Mouse (Mus musculus): ENCODE measurements around the gene Hmg20a. TPM values are rescaled to one million over a fixed set of nuclear protein-coding genes. Genes with fewer than 3 reads are reported as not detected.
A peak's percentile ranks its signal among the peaks of the same experiment; 100 is the strongest.

The Hmg20a gene
- total RNA-seq, 2 experiments from 2014 or later = 39.6 to 43.0 TPM

DNA sequence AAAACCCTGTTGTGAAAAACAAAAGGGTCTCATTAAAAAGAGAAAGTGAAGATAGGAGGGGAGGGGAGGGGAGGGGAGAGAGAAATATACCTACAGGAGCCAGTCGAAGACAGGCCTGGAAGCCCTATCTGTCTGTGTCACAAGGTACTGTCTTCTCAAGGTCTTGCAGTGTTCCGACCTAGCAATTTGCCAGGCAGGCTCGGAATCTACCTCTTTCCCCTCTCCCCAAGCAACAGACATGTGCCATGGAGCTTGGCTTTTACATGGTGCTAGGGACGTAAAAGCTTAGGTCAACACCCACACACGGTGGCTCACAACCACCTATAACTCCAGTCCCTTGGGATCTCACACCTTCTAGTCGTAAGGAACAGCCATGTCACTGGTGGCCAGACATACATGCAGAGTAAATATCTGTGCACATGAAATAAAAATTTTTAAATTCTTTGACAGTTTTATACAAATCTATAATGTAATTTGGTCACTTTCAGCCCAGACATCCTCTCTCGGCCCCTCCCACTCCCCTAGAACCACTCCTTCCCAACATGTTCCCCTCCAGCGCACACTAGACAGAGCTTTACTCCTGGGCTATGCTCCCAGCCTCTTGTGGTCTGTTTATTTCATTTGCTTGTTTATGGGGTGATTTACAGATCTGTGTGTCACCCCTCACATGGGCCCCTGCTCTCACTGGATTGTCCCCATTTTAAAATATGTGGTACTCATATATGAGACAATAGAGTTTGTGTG lies 81.1 kb downstream of the Hmg20a start:
- no peak for DNase-seq

DNA sequence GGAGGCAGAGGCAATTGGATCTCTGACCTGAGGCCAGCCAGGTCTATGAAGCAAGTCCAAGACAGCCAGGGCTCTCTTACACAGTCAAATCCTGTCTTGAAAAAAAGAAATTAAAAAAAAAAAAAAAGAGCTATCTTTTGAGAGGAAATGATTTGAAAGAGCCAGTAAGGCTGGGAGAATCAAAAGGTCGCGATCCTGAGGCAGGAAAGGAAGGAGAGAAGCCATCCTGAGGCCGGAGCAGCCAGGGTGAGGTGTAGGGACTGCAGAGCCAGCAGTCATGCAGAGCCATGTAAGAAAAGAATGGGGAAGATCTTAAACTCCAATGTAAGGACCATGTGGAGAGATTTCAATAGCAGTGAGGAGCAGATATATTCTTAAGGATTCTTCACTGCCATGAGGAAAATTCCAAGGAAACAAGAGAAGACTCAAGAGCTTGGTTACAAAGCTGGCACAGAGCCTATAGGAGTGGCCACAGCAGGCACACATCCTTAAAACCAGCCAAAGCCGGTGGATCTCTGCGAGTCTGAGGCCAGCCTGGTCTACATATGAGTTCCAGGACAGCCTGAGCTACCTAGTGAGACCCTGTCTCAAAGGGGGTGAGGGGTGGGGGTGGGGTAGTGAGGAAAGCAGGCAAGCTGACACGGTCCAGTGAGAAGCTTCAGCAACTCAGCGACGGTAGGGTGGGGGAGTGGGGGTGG lies 82.6 kb downstream of the Hmg20a start:
- DNase-seq = no peak

DNA sequence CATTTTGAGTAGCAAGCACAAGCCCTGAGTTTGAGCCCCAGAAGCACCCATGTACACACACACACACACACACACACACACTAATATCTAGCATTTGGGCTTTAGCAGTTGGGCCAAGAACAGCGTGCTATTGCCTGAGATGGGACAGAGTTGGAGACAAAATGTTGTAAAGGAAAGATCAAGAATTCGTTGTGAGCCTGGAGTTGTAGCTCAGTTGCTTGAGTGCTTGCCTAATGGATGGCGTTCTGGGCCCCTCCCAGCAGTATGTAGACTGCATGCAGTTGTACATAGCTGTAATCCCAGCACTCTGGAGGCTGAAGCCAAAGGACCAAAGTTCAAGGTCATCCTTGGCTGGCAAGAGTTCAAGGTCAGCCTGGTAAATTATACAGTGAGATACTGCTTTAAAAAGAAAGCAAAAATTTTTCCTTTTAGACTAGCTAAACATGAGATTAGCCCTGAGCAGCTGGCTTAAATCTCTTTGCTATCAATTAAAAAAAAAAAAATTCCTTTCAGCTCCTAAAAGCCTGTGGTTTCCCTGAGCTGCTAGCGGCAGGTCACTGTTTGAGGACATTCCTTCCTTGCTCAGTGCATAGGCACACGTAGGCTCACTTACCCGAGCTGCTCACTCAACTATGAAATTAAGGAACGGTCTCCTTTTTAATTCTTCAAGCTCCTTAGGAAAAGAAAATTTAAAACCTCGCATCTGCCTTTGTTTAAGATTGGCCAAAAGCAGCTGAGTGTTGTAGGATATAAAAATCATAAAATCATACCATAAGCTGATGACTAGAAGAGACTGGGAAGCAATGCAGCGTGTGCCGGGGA lies 83.5 kb downstream of the Hmg20a start:
- DNase-seq = peak; percentile 50

DNA sequence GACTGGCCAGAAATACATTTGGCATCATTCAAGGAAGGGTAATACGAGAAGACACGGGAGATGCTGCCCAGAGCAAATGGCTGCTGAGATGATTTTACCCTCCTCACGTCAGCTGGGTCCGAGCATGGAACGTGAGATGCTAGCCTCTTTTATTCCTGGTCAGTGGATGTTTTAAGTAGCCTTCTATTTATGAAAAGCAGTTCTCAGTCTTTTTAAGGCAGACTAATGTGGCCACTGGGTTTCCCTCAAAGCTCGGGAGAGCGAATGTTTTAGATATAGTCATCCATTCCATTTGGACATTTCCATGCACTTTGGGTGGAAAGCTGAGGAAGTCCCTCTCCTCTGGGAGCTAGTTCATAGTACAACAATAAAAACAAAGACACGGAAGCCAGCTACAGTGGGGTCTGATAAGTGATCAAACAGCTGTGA lies 84.1 kb downstream of the Hmg20a start:
- peak; percentile 35 for DNase-seq

DNA sequence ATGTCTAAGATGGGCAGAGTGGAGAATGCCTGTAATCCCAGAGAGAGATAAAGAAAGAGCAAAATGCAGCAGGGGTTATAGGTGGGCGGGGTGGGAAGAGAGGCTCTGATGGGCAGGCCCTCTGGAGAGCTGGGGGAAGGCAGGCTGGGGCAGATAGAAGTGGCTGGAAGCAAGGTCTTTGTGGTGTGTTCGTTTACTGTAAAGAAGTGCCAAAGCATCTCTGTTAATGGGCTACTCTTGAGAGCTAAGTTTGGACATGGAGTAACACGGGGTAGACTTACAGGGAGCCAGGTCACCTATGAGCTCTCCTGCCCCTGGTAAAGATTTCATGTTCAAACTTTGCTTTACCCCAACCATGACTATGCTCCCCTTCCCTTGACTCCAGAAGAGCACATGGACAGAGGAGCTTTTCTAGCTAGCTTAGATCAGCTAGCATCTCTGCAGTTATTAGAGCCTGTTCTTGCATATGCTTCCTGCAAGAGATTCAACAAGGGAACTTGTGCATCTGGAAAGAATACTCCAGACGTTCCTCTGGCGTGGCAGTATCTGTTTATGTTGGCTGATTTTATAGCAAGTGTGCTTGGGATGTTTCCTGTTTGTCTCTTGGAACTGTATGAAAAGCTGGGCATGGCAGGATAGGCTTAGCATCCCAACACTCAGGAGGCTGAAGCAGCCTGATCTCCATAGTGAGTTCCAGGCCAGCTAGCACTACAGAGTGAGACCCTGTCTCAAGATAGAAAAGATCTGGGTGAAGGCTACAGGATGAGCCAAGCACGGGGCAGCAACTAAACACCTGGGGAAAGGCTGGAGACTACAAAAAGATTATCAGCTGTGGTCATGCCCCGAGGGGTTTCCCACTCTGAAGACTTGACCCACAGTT lies 85.5 kb downstream of the Hmg20a start:
- DNase-seq = no peak

DNA sequence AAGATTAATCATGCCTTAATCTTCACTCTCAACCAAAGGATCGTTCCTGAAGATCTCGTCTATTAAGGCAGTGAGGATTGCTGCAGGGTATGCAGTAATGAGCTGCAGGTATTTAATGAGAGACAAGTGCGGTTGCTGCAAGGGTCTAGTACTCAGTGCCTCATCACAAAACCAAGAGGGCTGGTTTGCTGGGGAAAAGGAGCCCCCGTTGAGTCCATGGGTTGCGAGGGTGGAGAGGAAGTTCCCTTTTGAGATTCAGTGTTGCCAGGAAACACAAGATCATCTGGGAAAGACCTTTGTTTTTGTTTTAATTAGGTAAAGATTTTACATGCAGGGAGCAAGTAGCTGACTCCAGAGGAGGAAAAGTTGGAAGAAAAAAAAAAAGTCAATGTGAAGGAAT lies 86.1 kb downstream of the Hmg20a start:
- DNase-seq = no peak

DNA sequence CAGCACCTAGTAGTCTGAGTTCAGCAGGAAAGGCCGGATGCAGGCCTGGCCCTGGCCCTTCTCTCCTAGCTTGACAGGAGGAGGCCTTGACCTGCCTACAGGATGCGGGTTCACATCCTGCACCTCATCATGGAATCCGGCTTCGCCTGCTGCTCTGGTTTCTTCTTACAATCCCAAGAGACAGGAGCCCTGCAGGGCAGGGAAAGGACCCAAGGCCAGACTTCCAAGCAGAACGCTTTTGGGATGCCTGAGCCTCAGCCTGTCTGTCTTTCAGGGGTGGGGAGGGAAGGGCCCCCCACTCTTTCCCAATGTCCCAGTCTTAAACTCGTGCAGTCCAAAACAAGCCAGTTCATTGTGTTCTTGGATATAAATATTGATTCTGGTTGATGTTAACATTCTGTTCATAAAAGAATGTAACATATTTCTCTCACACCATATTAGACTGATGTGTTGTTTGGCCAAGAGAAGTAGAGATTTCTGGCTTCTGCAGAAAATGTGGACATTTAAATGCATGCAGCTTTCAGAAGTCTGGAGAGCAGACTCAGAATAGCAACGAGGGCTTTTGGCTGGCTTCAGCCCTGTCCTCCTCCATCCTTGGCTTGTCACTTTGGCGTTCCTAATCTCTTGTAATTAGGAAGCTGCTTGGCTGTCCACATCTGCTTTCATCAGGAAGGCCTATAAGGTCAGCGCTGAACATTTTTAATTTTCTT lies 86.8 kb downstream of the Hmg20a start:
- peak; percentile 55 for DNase-seq

DNA sequence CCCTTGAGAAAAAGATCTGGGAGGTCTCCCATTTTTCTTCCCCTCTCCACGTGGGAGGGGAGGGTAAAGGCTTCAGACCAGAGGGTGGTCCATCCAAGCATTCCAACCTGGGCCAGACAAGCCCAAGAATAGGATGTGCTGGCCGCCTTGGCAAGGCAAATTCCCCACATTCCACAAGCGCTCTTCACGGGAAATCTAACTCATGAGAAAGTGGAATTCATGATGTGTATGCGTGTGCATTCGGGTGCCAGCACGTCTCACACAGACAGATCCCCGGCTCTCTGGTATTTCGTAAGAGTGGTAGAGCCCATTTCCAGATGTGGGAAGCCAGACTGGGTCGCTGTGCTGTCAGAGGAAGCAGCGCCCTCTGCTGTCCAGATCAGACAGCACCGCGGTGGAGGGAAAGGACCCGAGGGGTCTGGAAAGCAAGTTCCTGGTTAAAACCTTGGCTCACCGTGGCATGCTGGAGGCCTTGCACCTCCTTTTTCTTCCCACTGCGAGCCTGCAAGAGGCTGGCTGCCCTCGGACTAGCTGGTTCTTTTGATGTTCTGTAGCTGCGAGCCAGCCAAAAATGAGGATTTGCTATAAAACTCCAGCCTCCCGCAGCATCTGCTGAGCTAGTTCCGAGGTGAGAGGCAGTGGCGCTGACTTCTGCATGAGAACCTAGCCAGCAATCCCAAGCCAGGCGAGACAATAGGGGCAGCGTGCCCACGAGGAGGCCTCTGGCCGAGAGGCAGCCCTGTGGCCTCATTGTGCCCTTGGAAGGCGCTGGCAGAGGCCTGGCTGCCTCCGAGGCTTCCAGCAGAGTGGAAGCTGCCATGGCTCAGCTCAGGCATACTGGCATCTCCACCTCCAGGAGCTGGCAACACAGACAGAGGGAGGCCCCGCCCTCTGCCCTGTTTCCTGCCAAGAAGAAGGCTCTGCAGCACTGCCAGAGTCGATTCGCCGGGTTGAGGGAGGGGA lies 87.7 kb downstream of the Hmg20a start:
- DNase-seq = peak; percentile 98

DNA sequence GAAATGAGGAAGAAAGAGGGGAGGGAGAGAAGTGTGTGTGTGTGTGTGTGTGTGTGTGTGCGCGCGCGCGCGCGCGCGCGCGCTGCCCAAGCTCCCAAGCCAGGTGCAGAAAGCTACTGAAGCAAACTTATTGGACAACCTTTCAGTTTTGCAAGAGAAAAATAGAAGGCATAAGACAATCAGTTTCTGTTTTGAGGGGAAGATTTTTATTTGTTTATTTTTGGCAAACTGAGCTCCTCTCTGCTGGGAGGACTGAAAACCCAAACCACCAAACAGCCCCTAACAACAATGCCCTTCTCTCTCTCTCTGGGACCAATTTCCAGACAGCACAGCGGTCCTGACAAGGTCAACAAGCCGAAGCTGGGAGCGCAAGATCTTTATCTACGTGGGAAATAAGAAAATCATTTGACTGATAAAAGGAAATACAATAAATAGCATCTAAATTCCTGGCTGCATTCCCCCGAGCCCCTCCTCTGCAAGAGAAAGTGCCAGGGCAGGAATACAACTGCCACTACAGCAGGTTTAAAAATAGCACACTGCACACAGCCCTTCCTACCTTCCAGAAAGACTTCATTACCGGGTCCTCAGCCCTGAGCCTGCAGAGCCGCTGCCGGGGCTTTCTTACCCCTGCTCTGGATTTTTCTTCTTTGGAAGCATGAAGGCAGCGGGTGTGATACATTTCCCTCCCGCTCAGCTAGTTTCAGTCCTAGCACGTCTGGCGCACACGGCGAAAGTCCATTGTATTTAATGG lies 88.7 kb downstream of the Hmg20a start:
- peak; percentile 46 for DNase-seq

DNA sequence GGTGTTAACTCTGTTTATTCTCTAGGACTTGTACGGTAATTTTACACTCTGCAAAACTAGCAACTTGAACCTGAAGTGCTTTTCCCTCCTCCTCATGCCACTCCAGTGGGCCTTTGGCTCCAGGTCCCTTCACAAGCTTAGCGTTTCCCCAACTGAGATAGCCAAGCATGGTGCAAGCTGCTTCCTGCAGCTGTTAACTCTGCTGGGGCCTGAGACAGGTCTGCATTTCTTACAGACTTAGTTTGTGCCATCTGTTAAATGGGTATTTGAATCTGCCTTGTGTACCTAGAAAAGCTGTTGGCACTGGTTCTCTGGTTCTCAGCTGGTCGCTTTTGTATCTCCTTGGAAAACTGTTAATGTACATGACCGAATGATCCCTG lies 89.3 kb downstream of the Hmg20a start:
- DNase-seq = no peak

DNA sequence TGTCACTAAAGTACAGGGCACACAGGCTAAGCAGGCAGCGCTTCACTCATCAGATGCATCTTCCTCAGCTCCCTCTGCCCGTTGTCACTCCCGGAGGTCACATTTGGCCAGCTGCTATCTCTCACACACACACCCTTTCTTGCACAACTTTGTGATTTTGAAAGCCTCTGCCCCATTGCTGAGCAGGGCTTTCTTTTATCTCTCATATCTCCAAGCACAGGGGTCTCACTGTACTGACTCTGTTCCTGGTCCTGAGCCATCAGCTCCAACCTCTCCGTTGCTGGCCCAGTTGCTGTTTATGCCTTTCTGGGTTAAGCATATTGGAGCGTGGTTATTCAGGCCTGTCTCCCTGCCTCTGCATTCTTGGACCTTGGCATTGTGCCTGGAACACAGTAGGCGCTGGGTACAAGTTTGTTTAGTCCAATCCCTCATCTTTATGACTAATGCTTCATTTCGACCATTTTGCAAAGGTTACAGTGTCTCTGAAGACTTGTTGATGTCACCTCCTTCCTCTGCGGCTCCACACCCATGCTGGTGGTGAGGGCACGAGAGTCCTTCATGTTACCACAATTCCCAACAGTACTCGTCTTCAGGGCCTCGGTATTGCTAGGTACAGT lies 90.5 kb downstream of the Hmg20a start:
- DNase-seq = peak; percentile 50

DNA sequence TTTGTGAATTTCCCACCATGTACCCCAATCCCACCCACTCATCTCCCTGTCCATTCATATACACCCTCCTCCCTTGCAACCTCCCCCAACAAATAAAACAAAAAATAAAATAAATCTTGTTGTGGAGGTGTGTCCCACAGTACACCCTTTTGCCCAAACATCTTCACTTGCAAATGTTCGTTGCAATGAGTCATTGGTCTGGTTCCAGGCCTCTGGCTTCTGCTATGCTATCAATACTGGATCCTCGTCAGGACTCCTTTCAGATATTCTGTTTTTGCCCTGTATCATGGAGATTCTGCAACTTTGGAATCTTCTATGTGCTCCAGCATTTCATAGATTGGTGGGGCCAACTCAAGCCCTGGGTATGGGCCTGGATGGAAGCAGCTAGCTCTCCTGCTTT lies 91.9 kb downstream of the Hmg20a start:
- DNase-seq = no peak

DNA sequence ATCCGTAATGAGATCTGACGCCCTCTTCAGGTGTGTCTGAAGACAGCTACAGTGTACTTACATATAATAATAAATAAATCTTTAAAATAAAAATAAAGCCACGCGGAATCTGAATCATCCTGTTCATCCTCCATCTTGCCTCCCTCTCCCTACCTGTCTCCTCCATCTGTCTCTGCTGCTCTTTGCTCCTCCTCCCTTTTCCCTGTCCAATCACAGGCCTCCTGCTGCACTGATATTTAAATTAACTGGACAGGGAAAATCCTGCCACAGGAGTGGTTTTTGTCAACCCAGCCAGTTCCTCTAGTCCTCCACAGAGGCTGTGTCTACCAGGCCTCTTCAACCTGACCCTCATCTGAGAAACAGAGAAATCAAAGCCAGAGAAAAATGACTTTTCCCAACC lies 94.1 kb downstream of the Hmg20a start:
- no peak for DNase-seq

DNA sequence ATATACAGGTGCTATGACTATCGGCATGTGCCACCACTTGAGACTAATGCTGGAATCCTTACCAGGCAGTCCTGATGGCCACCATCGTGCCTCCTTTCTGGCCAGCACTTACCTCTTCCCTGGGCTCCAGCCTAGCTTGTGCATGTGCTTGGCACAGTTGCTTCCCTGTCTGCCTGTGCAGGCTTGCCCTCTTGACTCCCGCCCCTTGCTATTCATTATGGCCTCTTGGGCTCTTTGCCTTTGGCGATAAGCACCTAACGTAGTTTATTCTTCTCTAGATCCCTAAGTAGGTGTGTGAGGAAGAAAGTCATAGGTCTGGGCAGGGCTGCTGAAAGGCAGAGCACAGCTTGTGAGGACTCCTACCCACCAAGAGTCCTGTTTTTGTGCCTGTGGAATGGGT lies 96.7 kb downstream of the Hmg20a start:
- DNase-seq = no peak

DNA sequence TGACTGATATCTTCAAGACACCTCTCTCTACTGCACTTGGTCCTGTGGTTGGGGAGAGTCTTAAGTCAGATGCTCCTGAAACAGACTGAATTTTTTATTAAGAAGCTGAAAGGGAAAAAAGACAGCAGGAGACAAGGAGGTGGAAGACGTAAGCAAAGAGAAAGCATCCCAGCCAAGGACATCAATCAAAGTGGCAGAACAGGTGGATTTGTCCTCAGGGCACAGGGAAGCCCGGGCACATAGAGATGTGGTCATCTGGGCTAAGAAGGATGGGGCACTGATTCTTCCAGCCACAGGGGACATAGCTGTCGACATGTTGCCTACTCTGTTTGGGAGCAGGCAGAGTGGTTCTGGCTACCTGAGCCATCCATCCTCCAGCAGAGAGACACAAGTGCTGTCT lies 97.8 kb downstream of the Hmg20a start:
- no peak for DNase-seq

DNA sequence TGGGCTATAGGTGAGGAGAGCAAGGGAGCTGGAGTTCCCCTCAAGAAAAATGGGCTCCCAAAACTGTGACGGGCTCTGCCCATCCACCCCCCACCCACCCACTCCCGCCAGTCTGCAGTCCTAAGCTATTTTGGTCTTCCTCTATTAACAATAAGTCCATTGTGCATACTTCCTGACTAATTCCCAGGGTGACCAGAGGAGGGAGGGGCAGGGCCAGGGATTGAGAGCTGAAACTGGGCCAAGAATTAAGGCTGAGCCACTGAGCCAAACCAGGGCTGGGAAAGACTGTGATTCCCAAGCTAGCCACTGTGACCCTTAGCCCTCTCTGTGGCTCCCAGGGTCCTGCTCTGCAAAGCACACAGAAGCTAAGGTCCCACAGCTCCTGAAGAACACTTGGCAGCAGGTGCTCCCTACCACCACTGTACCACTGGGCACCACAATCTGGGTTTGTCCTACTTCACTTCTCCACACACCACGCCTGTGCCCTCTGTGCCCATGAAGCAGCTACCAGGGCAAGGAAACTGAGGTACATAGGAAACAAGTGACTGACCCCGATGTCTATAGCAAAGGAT lies 98.4 kb downstream of the Hmg20a start:
- peak; percentile 78 for DNase-seq

DNA sequence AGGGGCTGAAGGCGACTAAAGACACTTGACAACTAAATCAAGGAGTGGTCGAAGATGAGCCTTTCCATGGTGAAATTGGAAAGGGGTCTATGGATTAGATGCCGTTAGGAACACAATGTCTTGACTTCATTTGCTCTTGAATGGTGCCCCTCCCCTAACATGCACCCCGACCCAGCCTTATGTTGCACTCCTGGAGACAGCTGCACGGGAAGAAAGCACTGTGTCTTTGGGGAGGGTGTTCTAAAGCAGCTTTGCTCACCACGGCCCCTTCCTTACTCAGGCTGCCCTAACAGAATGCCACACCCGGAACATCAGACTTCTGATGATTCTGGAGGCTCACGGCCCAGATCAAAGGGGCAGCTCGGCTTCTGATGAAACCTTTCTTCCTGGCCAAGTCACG lies 103.9 kb downstream of the Hmg20a start:
- DNase-seq = no peak

DNA sequence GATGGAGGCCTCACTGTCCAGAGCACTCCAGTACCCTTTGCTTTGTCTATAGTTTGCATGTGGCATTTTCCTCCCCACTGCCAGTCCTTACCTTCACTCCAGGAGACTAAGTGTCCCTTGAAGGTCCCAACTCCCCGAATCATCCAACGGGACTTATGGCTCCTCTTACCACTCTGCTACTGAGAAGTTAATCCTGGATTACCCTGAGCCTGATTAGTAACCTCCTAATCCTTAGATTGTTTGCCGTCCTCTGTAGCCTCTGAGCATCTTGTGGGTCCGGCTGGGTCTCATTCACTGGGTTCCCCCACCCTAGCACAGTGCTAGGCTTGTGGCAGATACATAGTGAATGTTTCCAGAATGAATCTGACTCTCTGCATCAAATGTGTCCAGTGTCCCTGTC lies 109.5 kb downstream of the Hmg20a start:
- no peak for DNase-seq

DNA sequence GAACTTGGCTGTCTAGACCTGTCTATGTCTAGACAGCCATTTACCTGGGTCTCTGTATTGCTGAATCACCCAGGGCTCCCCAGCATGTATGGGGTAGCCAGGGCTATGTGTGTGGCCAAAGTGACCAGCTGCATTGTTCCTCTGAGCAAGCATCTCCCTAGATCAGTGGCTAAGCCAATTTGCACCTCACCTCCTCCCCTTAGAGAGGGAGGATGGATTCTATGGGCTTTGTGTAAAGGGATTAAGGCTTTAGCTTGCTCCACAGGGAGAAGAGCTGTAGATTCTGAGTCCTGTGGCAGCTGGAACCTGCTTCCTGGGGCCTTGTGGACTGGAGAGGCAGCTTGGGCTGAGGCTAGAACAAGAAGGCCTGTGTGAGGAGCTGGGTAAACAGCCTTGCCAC lies 113.6 kb downstream of the Hmg20a start:
- DNase-seq = no peak
